Mouse (Mus musculus) kidney, postnatal 14 days (tissue): ENCODE measurements around the gene Hspa12b.
A peak's percentile ranks its signal among the peaks of the same experiment; 100 is the strongest.

Experiments used
- DNase-seq: peaks from one replicate; pipeline ENCODE4 v3.0.0; 2022; ENCODE audit warnings: mixed read lengths

Gene Hspa12b

GRCm38 (mm10) chr2:131129836-131130235 lies 2.8 kb downstream of the Hspa12b start:
- no peak for DNase-seq

- no peak for DNase-seq
Measured at GRCm38 (mm10) chr2:131130849-131131248, 3.8 kb downstream of the Hspa12b start.

DNA sequence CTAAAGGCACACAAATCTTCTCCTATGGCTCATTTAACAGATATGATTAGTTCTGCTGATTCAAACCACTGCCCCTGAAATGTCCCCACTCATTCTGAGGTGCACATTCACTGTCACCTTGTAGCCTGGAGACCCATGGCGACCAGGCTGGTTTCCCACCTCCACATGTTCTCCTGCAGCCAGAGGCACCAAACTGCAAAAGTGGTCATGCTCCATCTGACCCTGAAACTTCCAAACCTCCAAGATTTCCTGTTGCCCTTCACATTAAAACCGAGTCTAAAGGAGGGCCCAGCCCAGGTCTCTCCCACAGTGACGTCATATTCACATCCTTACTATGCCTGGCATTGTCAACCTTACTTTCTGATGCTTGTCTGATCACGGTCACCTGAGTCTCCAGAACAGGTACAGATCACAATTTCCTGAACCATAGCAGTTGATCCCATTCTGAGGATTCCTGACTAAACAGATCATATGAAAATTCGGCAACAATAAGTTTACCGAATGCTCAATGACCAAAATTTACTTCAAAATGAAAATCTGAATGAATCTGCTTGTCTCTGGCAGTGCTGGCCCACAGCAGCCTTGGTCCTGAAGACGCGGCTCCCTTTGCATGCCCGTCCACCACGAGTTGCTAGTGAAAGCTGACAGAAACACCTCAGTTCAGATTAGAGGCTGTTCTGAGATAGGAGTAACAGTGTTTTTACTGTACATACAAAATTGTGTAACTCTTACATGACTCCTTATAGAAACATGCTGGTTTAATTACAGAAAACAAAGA lies 5.2 kb downstream of the Hspa12b start:
- no peak for DNase-seq

DNA sequence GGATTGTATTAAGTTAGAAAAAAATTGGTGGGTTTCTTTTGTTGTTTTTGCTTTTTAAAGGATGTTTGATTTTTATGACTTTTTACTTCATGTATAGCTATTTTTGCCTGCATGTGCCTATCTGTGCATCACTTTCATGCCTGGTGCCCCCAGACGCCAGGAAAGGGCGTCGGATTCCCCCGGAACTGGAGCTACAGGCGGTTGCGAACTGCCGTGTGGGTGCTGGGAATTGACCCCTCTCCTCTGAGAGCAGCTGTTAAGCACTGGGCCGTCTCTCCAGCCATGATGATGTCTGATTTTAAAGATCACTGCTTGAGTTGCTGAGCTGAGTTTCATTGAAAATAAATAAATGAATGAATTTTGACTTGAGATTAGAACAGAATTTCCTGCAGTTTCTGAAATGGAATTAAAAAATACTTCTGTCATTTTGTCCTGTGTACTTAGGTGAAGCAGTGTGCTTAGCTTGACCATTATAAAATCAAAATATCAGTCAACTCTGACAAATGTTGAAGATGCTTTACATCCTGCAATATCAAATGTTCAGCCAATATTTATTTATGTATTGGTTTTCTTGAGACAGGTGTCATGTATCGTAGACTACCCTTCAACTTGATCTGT lies 6.0 kb downstream of the Hspa12b start, which contains the start of gene Gm11037:
TSS of gene Gm11037 (plus strand) at position 568 of the 618 bp plus-strand sequence.
- DNase-seq: no peak

GRCm38 (mm10) chr2:131134381-131134780 lies 7.3 kb downstream of the Hspa12b start:
- peak; percentile 71 for DNase-seq

GRCm38 (mm10) chr2:131134826-131135400 lies 7.8 kb downstream of the Hspa12b start:
- no peak for DNase-seq

DNA sequence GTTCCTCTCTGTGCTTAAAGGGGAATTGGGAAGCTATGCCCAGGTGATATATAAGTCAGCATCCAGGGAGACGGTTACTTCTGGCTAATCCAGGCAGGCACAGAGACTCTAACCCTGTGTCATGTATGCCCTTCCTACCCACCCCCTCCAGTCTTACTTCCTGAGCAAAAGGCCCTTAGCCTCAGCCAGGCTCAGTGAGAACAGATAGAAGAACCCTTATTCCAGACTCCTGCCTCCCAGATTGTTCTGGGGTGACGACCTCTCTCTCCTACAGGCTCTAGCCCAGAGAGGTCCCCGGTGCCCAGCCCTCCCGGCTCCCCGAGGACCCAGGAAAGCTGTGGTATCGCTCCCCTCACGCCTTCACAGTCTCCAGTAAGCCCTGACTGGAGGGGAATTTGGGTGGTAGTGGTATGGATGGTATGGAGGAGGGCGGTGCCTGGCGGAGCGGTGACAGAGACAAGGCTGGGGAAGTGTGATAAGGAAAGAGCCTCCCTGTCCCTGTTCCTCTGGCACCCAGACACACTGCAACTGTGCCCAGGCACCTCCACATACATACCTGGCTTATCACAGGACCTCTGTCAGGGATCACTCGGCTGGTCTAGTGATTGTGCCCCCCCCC lies 8.6 kb downstream of the Hspa12b start:
- no peak for DNase-seq

DNA sequence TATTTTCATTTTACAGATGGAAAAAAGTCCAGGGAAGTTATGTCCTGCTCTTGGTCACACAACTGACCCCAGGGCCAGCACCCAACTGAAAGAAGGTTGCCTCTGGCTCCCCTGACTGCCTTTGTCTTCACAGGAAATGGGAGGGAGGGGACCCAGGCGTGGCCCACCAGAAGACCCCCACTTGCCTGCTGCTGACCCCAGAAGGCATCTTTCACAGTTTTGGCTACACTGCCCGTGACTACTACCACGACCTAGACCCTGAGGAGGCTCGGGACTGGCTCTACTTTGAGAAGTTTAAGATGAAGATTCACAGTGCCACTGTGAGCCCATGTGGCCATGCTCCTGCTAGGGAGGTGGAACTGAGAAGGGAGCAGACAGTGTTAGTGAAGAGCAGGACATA lies 11.2 kb downstream of the Hspa12b start:
- DNase-seq: no peak

GRCm38 (mm10) chr2:131138760-131139159 lies 11.7 kb downstream of the Hspa12b start:
- DNase-seq: no peak

DNA sequence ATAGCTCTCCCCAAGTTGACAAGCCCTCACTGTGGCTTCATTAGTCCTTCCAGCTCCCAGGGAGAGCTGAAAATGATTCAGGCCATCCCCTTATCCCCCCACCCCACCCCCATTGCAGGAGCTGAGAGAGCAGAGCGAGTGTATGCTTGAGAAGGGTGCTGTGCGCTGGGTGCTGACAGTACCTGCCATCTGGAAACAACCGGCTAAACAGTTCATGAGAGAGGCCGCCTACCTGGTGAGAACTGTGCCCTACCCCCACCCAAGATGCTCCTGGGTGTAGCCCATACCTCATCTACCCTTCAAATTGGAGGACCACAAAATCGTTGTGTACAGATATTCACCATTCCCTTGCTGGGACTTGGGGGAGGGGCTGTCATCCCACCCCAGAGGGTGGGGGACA lies 12.2 kb downstream of the Hspa12b start:
- no peak for DNase-seq

GRCm38 (mm10) chr2:131139886-131140532 lies 12.9 kb downstream of the Hspa12b start:
- peak; percentile 66 for DNase-seq

DNA sequence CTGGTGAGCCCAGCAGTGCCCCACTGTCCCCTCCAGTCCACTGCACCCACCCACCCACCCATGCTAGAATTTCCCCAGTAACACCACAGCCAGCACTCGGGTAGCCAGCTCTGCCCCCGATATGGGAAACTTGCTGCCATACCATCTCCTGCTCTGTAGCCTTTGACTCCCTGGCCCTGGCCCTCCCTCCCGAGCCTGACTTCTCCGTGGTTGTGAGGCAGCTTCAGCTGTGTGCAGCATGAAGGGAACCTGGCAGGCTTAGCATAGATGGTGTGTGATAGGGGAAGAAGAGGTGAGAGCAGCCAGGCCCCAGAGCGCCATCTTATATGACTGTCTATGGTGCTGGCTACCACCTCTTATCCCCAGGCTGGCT lies 13.4 kb downstream of the Hspa12b start:
- no peak for DNase-seq

GRCm38 (mm10) chr2:131141336-131141986 lies 14.4 kb downstream of the Hspa12b start:
- no peak for DNase-seq

GRCm38 (mm10) chr2:131142592-131142991 lies 15.5 kb downstream of the Hspa12b start:
- peak; percentile 82 for DNase-seq

DNA sequence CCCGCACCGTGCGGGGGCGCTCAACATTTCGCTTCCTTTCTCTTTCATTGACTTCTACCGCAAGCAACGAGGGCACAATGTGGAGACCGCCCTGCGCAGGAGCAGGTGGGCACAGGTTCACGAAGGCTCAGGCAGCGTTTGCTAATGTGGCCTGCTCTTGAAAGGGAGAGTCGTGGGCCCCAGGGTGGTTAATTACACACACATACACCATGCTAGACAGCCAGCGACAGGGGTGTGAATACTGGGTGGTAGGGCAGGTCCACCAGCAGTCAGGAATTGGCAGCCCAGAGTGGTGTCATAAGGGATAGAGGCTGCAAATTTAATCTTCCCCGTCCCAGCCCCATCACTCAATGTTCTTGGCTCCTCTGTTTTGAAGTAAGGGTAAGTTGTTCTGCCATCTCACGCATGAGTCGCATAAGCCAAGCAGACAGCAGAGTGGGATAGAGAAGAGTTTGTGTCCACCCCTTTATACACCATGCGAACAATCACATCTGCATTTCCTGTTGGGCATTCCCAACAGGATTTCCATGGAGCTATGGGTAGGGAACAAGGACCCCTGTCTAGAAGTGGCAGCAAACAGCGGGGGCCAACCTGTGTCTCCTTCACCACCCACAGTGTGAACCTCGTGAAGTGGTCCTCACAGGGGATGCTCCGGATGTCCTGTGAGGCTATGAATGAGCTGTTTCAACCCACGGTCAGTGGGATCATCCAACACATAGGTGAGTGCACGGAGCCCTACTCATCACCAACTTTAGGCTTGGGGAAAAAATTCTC lies 16.1 kb downstream of the Hspa12b start:
- DNase-seq: no peak

- DNase-seq: no peak
Measured at GRCm38 (mm10) chr2:131145121-131145520, 18.0 kb downstream of the Hspa12b start.

DNA sequence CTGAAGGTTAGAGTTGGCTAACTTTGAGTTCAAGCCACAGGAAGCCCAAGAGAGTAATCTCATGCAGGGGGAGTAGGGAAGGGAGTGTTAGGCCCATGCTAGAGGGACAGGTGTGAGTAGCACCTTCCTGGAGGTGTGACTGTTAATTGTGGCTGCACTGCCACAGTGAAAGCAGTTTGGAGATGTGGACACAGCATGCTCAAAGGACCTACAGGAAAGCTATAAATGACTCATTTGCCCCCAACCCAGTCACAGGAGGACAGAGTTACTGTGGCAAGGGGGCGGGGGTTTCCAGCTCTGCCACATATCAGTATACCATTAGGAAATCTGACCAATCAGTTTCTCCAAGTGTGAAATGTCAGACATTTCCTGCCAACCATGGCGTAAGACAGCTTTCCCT lies 18.5 kb downstream of the Hspa12b start:
- no peak for DNase-seq

DNA sequence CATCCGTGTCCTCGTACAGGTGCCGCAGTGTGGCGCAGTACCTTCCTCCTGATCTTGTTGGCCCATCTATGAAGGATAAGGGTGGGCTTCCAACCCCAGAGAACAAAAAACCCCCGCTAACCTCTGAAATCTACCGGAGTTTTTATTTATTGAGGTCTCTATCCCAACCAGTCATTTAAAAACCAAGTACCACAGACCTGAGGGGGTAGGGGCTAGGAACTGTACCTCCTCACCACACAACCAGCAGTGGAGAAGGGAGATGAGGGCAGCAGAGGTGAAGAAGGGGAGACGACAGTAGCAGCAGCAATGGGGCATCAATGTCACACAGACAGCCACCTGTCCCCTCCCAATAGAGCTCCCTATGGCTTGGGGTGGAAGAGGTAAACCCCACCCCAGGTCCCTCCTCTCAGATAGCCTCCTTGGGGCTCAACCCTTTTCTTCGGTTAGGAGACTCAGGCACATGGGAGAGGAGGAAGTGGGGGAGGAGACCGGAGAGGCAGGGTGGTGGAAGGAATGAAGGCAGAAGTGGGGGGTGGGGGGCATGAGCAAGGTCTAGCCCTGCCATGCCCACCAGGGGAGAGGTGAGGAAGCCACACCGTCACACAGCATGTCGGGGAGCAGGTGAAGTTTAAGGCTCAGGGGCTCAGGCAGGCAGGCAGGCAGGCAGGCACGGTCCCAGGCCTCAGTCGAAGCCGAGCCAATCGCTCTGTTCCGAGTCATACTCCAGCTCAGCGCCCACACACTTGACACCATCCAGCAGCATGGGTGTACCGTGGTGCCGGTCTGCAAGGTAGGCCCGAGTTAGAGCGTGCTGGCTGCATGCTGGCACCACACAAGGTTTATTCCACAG lies 19.3 kb downstream of the Hspa12b start:
- DNase-seq: no peak

DNA sequence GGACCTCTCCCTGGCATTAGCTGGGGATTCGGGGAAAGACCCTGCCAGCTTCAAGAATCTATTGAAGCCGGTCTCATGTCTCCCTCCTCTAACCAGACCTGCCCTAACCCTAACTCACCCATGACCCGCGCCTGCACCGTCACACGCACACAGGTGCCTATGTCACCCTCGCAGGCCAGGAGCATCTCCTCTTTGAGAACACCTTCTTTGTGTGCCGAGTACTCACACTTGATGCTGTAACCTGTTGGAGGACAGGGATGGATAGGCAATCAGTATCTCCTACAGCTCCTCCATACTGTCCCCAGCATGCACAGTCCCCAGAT lies 19.9 kb downstream of the Hspa12b start:
- DNase-seq: no peak

- DNase-seq: no peak
Measured at GRCm38 (mm10) chr2:131148353-131149253, 21.5 kb downstream of the Hspa12b start.
